Mouse (Mus musculus): ENCODE measurements around the gene Fyb.

The Fyb gene

GRCm38 (mm10) chr15:6647066-6647465 is 124.4 kb downstream of the Fyb start:
- no peak for DNase-seq (ENCODE audit: low read depth in 2 of 2, low spot score in 2 of 2)

DNA sequence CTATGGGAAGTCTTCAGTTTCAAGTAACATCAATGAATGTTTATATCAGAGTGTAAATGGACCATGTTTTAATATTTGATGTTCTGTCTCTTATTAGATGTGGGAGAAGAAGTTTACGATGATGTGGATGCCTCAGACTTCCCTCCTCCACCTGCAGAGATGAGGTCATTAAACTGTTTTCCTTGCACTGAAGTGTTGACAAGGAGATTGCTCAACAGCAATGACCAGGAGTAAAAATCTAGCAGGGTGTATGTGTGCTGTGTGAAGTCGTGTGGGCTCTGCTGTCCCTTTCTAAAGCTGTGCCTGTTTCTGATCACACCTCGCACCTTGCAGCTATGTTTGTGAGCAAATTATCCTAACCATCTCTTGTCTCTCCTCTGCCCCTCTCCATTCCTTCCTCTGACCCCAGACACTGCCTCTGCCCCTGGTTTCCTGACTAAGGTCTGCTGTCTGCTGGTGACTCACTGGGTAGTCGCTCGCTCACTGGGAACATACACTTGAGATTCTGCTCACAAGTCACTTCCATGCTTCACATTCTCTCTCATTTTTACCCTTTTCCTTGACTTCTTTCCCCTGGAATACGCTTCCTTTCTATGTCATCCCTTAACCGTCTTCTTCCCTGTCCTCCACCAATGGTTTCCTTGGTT is 126.2 kb downstream of the Fyb start:
- no peak for DNase-seq (ENCODE audit: low read depth in 2 of 2, low spot score in 2 of 2)

DNA sequence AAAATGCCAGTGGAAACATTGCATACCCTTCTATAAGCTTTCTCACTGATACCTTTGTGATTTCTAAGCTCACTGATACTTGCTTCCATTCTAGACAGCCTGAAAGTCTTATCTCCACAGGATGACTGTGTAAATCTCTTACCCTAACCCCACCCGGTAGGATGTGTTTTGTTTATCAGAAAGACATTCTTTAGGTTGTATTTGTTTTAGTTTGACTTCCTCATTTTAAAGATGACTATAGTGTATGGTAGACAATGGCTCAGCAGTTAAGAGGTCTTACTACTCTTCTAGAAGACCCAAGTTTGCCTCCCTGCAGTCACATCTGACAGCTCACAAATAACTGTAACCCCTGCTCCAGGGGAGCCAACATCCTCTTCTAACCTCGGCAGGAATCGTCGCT is 130.4 kb downstream of the Fyb start:
- no peak for DNase-seq (ENCODE audit: low read depth in 2 of 2, low spot score in 2 of 2)

DNA sequence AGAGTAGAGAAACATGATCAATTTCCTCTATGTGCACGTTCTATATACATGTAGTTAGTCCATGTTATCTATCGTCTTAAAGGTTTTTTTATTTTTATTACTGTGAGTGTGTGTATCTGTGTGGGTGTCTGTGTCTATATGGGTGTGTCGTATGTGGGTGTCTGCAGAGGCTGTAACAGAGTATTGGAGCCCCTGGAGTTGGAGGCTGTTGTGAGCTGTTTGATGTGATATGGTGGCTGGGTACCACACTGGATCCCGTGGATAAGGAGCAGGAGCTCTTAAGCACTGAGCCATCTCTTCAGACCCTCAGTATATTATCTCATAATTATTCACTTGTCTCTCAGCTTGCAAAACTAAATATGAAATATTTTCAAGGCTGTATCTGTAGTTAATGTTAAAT is 135.4 kb downstream of the Fyb start:
- DNase-seq (ENCODE audit: low read depth in 2 of 2, low spot score in 2 of 2), result no peak

DNA sequence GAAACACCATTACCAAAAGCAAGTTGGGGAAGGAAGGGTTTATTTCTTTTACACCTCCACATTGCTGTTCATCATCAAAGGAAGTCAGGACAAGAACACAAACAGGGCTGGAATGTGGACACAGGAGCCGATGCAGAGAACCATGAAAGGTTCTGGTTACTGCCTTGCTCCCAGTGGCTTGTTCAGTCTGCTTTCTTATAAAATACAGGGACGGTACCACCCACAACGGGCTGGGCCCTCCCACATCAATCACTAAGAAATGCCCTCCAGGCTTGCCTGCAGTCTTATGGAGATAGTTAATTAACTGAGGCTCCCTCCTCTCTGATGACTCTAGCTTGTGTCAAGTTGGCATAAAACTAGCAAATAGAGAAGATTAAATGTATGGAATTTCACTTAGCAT is 139.3 kb downstream of the Fyb start:
- DNase-seq (ENCODE audit: low read depth in 2 of 2, low spot score in 2 of 2), result no peak

DNA sequence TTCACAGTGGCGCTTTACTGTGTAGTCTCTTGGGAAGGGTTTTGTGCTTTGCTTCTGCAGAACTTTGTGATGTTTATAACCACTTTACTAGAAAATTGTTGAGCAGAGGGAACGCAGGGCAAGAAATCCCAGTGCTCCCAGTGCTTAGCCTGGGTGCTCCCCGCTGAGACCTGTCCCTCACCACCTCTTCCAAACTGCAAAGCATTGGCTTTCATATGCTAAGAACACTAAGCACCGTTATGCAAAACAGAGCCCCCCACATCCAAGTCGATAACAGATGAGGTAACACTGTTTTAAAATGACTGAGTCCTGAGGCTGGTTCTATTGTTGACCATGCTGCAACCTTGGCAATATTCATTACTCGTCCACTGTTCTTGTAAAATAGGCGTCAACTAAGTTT is 141.3 kb downstream of the Fyb start:
- DNase-seq (ENCODE audit: low read depth in 2 of 2, low spot score in 2 of 2), result no peak

DNA sequence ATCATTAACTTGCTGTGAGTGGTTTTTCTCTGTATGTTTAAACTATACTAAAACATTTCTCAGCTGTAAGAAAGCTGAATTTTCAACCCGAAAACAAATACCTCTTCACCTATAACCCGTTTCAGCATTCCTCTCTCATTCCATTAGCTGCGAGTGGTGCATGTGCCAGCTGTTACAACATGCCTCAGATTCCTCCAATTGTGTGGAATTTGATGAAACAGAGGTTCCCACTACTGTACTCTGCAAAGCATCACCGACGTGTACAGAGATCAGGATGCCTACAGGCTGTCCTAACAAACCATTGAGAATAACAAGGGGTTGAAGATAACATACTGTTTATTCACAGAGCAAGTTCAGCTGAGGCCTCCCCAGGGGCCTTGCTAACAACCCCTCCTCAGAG is 143.4 kb downstream of the Fyb start:
- DNase-seq (ENCODE audit: low read depth in 2 of 2, low spot score in 2 of 2), result no peak

DNA sequence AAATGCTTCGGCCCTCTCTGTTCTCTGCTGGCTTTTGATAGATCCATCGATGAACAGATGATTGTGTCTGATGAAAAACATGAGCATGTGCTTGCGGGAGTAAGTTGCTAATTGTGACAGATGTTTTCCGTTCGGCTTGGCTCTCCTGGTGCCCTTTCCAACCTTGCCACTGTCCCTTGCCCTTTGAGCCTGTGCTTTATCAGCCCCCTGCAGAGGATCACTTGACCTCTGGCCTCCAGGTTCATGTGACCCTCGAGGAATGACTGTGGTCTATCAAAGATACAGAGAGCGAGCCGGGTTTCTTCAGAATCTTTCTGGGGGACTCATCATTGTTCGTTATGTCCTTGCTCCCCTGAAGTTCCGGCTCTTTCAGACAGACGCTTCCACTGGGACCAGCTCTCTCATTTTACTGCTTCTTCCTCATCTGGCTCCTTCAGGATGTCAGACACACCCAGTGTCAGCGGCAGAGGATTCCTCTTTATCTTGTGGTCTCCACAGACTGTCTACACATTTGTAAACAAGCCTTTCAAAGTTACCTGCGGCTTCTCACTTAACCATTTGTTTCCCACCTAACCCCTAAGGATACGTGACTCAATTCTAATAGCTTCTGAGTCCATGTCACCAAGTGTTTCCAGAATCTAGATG is 146.3 kb downstream of the Fyb start:
- DNase-seq (ENCODE audit: low read depth in 2 of 2, low spot score in 2 of 2), result peak in 1 of 2 experiments; percentile 11

DNA sequence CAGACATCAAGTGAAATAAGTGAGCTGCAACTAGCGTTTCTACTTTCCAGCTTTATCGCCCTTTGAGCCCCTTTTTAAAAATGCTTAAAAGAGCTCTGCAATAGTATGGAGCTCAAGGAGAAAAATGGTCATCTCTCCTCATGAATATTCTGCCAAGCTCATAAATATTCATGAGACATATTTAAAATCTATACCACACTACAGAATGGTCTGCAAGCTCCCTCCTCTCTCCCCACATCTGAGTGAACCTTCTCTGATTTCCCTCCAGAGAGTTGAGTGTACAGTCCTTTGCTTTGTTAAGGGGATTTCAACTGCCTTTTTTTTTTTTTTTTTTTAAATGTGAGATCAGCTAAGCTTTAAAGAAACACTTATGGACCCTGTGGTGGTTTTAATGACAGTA is 155.8 kb downstream of the Fyb start:
- no peak for DNase-seq (ENCODE audit: low read depth in 2 of 2, low spot score in 2 of 2)

GRCm38 (mm10) chr15:6702164-6702563 is 179.5 kb downstream of the Fyb start:
- DNase-seq (ENCODE audit: low read depth in 2 of 2, low spot score in 2 of 2), result peak in 1 of 2 experiments; percentile 26

- DNase-seq (ENCODE audit: low read depth in 2 of 2, low spot score in 2 of 2), result no peak
These were observed 182.8 kb downstream of the Fyb start for GRCm38 (mm10) chr15:6705351-6705901.

GRCm38 (mm10) chr15:6707551-6707935 is 184.9 kb downstream of the Fyb start:
- DNase-seq (ENCODE audit: low read depth in 2 of 2, low spot score in 2 of 2), result peak; percentile 47 to 48

GRCm38 (mm10) chr15:6707936-6708525 is 185.4 kb downstream of the Fyb start, which contains the start of gene Rictor:
Rictor (plus strand) TSS chr15:6708379.
- DNase-seq (ENCODE audit: low read depth in 2 of 2, low spot score in 2 of 2), result peak; percentile 72 to 77

- peak; percentile 59 to 66 for DNase-seq (ENCODE audit: low read depth in 2 of 2, low spot score in 2 of 2)
These were observed 186.1 kb downstream of the Fyb start for GRCm38 (mm10) chr15:6708526-6709441.

DNA sequence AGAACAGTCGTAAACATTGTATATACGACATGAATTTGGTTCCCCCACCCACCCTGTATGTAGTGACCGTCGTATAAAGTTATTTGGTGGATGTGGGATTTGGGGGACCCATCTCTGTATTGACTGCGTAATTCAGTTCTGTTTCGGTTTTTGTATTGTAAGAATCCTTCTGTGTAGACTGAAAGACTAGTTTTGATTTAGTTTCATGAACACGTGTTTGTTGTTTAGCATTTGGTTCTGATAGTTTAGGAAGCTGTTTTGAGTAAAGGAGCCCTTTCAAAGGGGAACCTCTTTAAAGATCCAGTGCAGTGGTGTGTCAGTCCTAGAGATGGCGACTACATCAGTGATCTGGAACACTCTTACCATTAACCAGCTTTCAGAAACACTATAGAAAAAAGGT is 187.0 kb downstream of the Fyb start:
- no peak for DNase-seq (ENCODE audit: low read depth in 2 of 2, low spot score in 2 of 2)

DNA sequence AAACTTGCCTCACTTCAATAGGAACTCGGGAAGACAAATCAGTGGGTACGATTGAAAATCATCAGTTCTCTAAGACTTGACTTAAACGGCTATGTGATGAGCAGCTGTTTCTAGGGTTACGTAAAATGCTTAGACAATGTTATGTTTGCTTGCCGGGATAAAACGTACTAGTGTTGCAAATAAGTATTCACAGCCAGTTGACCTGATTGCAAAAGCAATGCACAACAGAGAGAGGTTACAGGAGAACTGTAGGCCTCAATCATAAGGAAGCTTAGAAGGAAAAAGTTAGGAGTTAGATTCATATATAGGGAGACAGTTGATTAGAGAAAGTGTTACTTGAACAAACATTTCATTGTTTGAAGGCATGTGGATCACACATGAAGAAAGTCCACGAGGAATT is 187.7 kb downstream of the Fyb start:
- no peak for DNase-seq (ENCODE audit: low read depth in 2 of 2, low spot score in 2 of 2)

GRCm38 (mm10) chr15:6711226-6711625 is 188.6 kb downstream of the Fyb start:
- DNase-seq (ENCODE audit: low read depth in 2 of 2, low spot score in 2 of 2), result no peak
